Mouse (Mus musculus) layer of hippocampus, adult 11-12 months (tissue): ENCODE data around the gene Shprh.
"Not testable (repeated sequence)": the region's sequence is repeated elsewhere in the genome, so short reads cannot be mapped to it uniquely, and the experiment has no call there.

ENCODE experiments used
- DNase-seq: peaks from one replicate; pipeline ENCODE4 v3.0.0; 2022; ENCODE audit warnings: low spot score

Shprh gene

GRCm38 (mm10) chr10:11148884-11149741 is at the start of gene Shprh:
Shprh (plus strand) TSS chr10:11149427.
- DNase-seq: peak; percentile 98

GRCm38 (mm10) chr10:11121781-11122180 is 27.4 kb upstream of the Shprh start:
- DNase-seq: no peak

GRCm38 (mm10) chr10:11145580-11145979 is 3.6 kb upstream of the Shprh start:
- no peak for DNase-seq

GRCm38 (mm10) chr10:11148446-11148845 is 781 bp upstream of the Shprh start:
- DNase-seq: no peak

- no peak for DNase-seq
Observed at GRCm38 (mm10) chr10:11149742-11150125, 507 bp downstream of the Shprh start.

- no peak for DNase-seq
Observed at GRCm38 (mm10) chr10:11151644-11152043, 2.4 kb downstream of the Shprh start.

- no peak for DNase-seq
Observed at GRCm38 (mm10) chr10:11157039-11157438, 7.8 kb downstream of the Shprh start.

- DNase-seq: no peak
Observed at GRCm38 (mm10) chr10:11164537-11164936, 15.3 kb downstream of the Shprh start.

GRCm38 (mm10) chr10:11170252-11170651 is 21.0 kb downstream of the Shprh start:
- no peak for DNase-seq

GRCm38 (mm10) chr10:11171615-11172014 is 22.4 kb downstream of the Shprh start:
- DNase-seq: no peak

- no peak for DNase-seq
Observed at GRCm38 (mm10) chr10:11172519-11172918, 23.3 kb downstream of the Shprh start.

- DNase-seq: no peak
Observed at GRCm38 (mm10) chr10:11175801-11176482, 26.7 kb downstream of the Shprh start.

- DNase-seq: no peak
Observed at GRCm38 (mm10) chr10:11180077-11180476, 30.9 kb downstream of the Shprh start.

GRCm38 (mm10) chr10:11197341-11197740 is 48.1 kb downstream of the Shprh start:
- no peak for DNase-seq

- DNase-seq: peak; percentile 51
Observed at GRCm38 (mm10) chr10:11198346-11198745, 49.1 kb downstream of the Shprh start.

- no peak for DNase-seq
Observed at GRCm38 (mm10) chr10:11199980-11200379, 50.8 kb downstream of the Shprh start.

GRCm38 (mm10) chr10:11205883-11206282 is 56.7 kb downstream of the Shprh start:
- DNase-seq: not testable (repeated sequence)

GRCm38 (mm10) chr10:11208670-11209069 is 59.4 kb downstream of the Shprh start:
- no peak for DNase-seq

- DNase-seq: no peak
Observed at GRCm38 (mm10) chr10:11212003-11212402, 62.8 kb downstream of the Shprh start.

- DNase-seq: no peak
Observed at GRCm38 (mm10) chr10:11226442-11226841, 77.2 kb downstream of the Shprh start.

- DNase-seq: no peak
Observed at GRCm38 (mm10) chr10:11229545-11230178, 80.4 kb downstream of the Shprh start.

GRCm38 (mm10) chr10:11233208-11233607 is 84.0 kb downstream of the Shprh start:
- DNase-seq: no peak

GRCm38 (mm10) chr10:11242988-11243387 is 93.8 kb downstream of the Shprh start:
- not testable (repeated sequence) for DNase-seq
